Mouse (Mus musculus) neutrophil, adult 83 days (primary cell): ENCODE results near the gene Cep135. TPM values are rescaled to one million over a fixed set of nuclear protein-coding genes. Genes with fewer than 3 reads are reported as not detected.

Experiments used
- total RNA-seq, 2 experiments: library from RNA; stranded (reverse); gene quantifications; one replicate each; pipeline ENCODE4 v1.2.4; 2023

Cep135 gene
- 10 to 100 TPM; 10.7 to 11.3 TPM for total RNA-seq

DNA sequence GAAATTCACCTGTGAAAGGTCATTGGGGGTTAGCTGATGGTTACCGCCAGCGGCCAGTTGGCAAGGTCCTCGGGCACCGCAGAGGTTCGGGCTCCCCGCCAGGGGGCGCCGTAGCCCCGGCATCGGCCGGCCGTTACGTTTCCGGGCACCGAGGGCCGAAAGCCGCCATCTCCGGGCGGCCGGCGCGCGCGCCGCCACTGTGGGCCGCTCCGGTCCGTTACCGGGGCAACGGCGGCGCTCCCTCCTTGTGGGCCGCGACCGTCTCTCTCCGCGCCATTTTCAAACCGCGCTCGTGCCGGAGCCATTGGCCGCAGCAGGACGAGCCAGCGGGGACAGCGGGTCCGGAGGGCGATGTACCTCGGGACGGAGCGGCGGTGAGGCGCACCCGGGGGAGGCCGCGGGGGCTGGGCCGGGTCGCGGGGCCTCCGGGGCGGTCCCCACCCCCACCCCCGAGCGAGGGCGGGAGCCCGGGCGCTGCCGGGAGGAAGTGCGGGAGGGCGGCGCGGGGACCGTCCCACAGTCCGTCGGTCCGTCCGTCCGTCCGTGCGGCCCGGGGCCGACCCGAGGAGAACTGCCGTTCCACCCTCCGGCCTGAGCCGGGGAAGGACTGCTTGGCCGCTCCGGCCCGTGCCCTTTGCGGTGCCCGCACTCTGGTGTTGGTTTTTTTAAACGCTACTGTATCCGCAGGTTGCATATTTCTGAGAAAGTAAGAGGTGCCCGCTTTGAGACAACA, at the start of gene Cep135:
Cep135 (plus strand) TSS at position 148 of the 733 bp plus-strand sequence.

GRCm38 (mm10) chr5:76656212-76656611, 67.7 kb downstream of the Cep135 start, which contains the start of gene C530008M17Rik:
Gene C530008M17Rik, plus strand, starts transcription at chr5:76656512.

Other genes starting within 250 kb of the Cep135 start
- gene Nmu, start 224.9 kb upstream of the Cep135 start, total RNA-seq = not detected
- not detected for gene Gm7271, start 104.7 kb upstream of the Cep135 start, total RNA-seq
- gene Exoc1, start 59.4 kb upstream of the Cep135 start, total RNA-seq = 10 to 100 TPM; 54.0 to 55.5 TPM
- 10 to 100 TPM in 1 of 2 experiments, 1 to 10 TPM in 1; 5.2 to 12.0 TPM for gene C530008M17Rik, start 67.8 kb downstream of the Cep135 start, total RNA-seq